Mouse (Mus musculus) liver, postnatal 0 days (tissue): Measurements from ENCODE around the gene Spef2.

Experiments
- CTCF ChIP-seq: sonication (generic); IDR thresholded peaks from 2 replicates; pipeline ENCODE4 v1.5.1; 2016; ENCODE audit warnings: antibody characterized with exemption, low read depth
- EP300 ChIP-seq: IDR thresholded peaks from 2 replicates; pipeline ENCODE4 v1.6.1; 2016; ENCODE audit warnings: antibody characterized with exemption, low read depth, mild to moderate bottlenecking

DNA sequence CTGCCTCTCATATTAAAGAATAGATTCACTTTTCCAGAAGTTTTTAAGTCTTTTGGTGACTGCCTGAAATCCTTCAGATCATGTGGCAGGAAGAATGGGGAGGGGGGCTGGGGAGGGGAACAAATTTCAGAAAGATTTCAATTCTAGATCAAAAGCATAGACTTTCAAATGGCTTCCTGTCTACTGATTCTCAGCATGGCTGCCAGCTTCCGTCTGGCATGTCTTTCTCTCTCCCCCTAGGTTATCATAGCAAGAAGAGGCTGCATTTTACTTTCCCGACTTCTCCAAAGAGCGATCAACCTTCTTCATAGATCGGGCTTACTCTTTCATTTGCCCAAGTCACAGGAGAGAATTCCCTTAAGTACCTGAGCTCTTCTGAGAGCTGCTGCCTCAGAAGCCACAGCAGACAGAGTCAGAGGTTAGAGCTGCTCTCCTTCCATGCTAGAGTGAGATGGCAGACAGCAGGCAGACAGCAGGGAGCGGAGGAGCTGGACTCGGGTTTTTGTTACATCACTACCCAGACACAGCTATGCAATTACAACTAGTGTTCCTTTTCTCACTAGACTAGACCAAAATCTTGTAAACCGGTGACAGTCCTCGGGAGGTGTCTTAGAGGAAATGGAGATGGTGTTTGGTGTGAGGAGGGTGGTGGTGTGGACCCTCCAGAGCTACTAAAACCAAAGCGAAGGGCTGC lies 71.2 kb downstream of the Spef2 start:
- no peak for TF ChIP-seq CTCF
- TF ChIP-seq EP300: no peak
